Mouse (Mus musculus) embryo, embryonic 10 days (tissue): ENCODE data around the gene Rasgrp4.

Source experiments
- DNase-seq: peaks from one replicate; pipeline ENCODE4 v3.0.0-alpha.2; 2015; ENCODE audit warnings: low spot score

Gene Rasgrp4

GRCm38 (mm10) chr7:29146625-29147367 is 12.1 kb downstream of the Rasgrp4 start:
- no peak for DNase-seq

GRCm38 (mm10) chr7:29148771-29149170 is 14.1 kb downstream of the Rasgrp4 start:
- no peak for DNase-seq

GRCm38 (mm10) chr7:29151486-29151885 is 16.8 kb downstream of the Rasgrp4 start:
- DNase-seq, result no peak

GRCm38 (mm10) chr7:29154018-29154720 is 19.5 kb downstream of the Rasgrp4 start:
- DNase-seq, result no peak

- peak; percentile 89 for DNase-seq
These were observed 20.7 kb downstream of the Rasgrp4 start for GRCm38 (mm10) chr7:29155196-29155837.

GRCm38 (mm10) chr7:29155838-29156782 is 21.5 kb downstream of the Rasgrp4 start, which contains the start of gene Fam98c:
Gene Fam98c, minus strand, starts transcription at chr7:29156234.
- DNase-seq, result peak; percentile 93

GRCm38 (mm10) chr7:29158264-29158663 is 23.6 kb downstream of the Rasgrp4 start:
- peak; percentile 29 for DNase-seq

GRCm38 (mm10) chr7:29162294-29162693 is 27.6 kb downstream of the Rasgrp4 start:
- no peak for DNase-seq

GRCm38 (mm10) chr7:29162750-29163525 is 28.3 kb downstream of the Rasgrp4 start:
- DNase-seq, result peak; percentile 74

- DNase-seq, result no peak
These were observed 33.0 kb downstream of the Rasgrp4 start for GRCm38 (mm10) chr7:29167656-29168055.

GRCm38 (mm10) chr7:29168121-29168695 is 33.6 kb downstream of the Rasgrp4 start:
- no peak for DNase-seq

GRCm38 (mm10) chr7:29168791-29169230 is 34.2 kb downstream of the Rasgrp4 start:
- DNase-seq, result peak; percentile 50

- DNase-seq, result peak; percentile 90
These were observed 34.8 kb downstream of the Rasgrp4 start for GRCm38 (mm10) chr7:29169231-29170065.

GRCm38 (mm10) chr7:29170066-29170754 is 35.6 kb downstream of the Rasgrp4 start, which contains the start of the genes Ggn and Spred3:
Gene Ggn, plus strand, starts transcription at chr7:29170210.
Gene Spred3, minus strand, starts transcription at chr7:29170411.
- DNase-seq, result peak; percentile 79

GRCm38 (mm10) chr7:29170755-29171561 is 36.3 kb downstream of the Rasgrp4 start:
- DNase-seq, result peak; percentile 65

- no peak for DNase-seq
These were observed 37.0 kb downstream of the Rasgrp4 start for GRCm38 (mm10) chr7:29171562-29172097.

GRCm38 (mm10) chr7:29172390-29173016 is 37.9 kb downstream of the Rasgrp4 start:
- DNase-seq, result no peak
